Comparison of ENCODE assay signal across 13 mouse cellular contexts in genomic region chr5:124950623-124951278, GRCm38 (mm10). TPM values are rescaled to one million over a fixed set of nuclear protein-coding genes. Genes with fewer than 3 reads are reported as not detected.
DNase-seq lines count a peak whose midpoint lies in the region; ATAC-seq and TF ChIP-seq lines count a peak whose summit lies in the region.
"Had no signal": no experiment of that assay in that cellular context is flagged by ENCODE, and none has a peak within 500 bp of the region (broad histone marks: within the 10 kb centered on the region; RNA-seq: fewer than 3 reads in every experiment).

No protein-coding gene starts in this region.

- no peak overlapping the region for H3K4me3 ChIP-seq in kidney, embryonic 14.5 days (ENCODE audit: low read length)
- H3K4me3 ChIP-seq in embryonic facial prominence, embryonic 11.5 days (ENCODE audit: low read depth, low read length) = no peak overlapping the region
- no peak overlapping the region for H3K4me3 ChIP-seq in forebrain, postnatal 0 days (ENCODE audit: low read depth, low read length)
- no peak overlapping the region for H3K4me3 ChIP-seq in limb, embryonic 10.5 days
- no peak overlapping the region for H3K4me3 ChIP-seq in intestine, postnatal 0 days (ENCODE audit: low read depth, low read length)
- H3K4me3 ChIP-seq: lung, embryonic 15.5 days; megakaryocyte, embryonic 14.5 days had no signal

- no peaks in the 10 kb centered on the region for H3K36me3 ChIP-seq in kidney, embryonic 14.5 days (ENCODE audit: control insufficient read depth, insufficient read depth, low read length)
- H3K36me3 ChIP-seq in embryonic facial prominence, embryonic 11.5 days (replicated peaks; ENCODE audit: control insufficient read depth, insufficient read depth, low read depth, low read length) = no peaks in the 10 kb centered on the region
- H3K36me3 ChIP-seq in forebrain, postnatal 0 days (ENCODE audit: insufficient read depth) = no peaks in the 10 kb centered on the region
- H3K36me3 ChIP-seq in limb, embryonic 10.5 days = no peaks in the 10 kb centered on the region
- no peaks in the 10 kb centered on the region for H3K36me3 ChIP-seq in intestine, postnatal 0 days (ENCODE audit: control insufficient read depth, insufficient read depth)
- H3K36me3 ChIP-seq: lung, embryonic 15.5 days had no signal

- no peak overlapping the region for H3K4me2 ChIP-seq in kidney, embryonic 14.5 days (replicated peaks; ENCODE audit: low read depth, low read length)
- H3K4me2 ChIP-seq in embryonic facial prominence, embryonic 11.5 days (ENCODE audit: low read depth, low read length) = no peak overlapping the region
- H3K4me2 ChIP-seq in forebrain, postnatal 0 days (ENCODE audit: low read depth) = no peak overlapping the region
- no peak overlapping the region for H3K4me2 ChIP-seq in intestine, postnatal 0 days (replicated peaks; ENCODE audit: low read depth)
- H3K4me2 ChIP-seq: lung, embryonic 15.5 days had no signal

- WGBS in kidney, embryonic 14.5 days = 64% methylated on average over 13 of the region's 13 CpGs
- WGBS in embryonic facial prominence, embryonic 11.5 days = 39% methylated on average over 13 of the region's 13 CpGs
- WGBS in forebrain, postnatal 0 days = 39% methylated on average over 13 of the region's 13 CpGs
- WGBS in limb, embryonic 10.5 days = 67% methylated on average over 13 of the region's 13 CpGs
- WGBS in intestine, postnatal 0 days = 62% methylated on average over 13 of the region's 13 CpGs

- no peaks in the 10 kb centered on the region for H3K27me3 ChIP-seq in kidney, embryonic 14.5 days (ENCODE audit: control insufficient read depth, insufficient read depth, low read length)
- H3K27me3 ChIP-seq in embryonic facial prominence, embryonic 11.5 days (ENCODE audit: control insufficient read depth, insufficient read depth, low read length) = no peaks in the 10 kb centered on the region
- no peaks in the 10 kb centered on the region for H3K27me3 ChIP-seq in forebrain, postnatal 0 days (ENCODE audit: insufficient read depth, low read length)
- no peaks in the 10 kb centered on the region for H3K27me3 ChIP-seq in limb, embryonic 10.5 days (ENCODE audit: low read depth, poor library complexity, severe bottlenecking)
- no peaks in the 10 kb centered on the region for H3K27me3 ChIP-seq in intestine, postnatal 0 days (replicated peaks; ENCODE audit: control insufficient read depth, insufficient read depth, low read length)
- H3K27me3 ChIP-seq: lung, embryonic 15.5 days; Patski had no signal

- H3K9ac ChIP-seq in kidney, embryonic 14.5 days (ENCODE audit: low read depth, low read length) = no peak overlapping the region
- peak overlapping the region; percentile 22; the same call in 1 of the 2 replicates for H3K9ac ChIP-seq in embryonic facial prominence, embryonic 11.5 days (replicated peaks; ENCODE audit: low read length)
- no peak overlapping the region for H3K9ac ChIP-seq in forebrain, postnatal 0 days
- no peak overlapping the region for H3K9ac ChIP-seq in intestine, postnatal 0 days (ENCODE audit: low read depth, low read length)
- H3K9ac ChIP-seq: lung, embryonic 15.5 days had no signal

- no peaks in the 10 kb centered on the region for H3K4me1 ChIP-seq in kidney, embryonic 14.5 days (ENCODE audit: control insufficient read depth, insufficient read depth, low read length)
- H3K4me1 ChIP-seq in embryonic facial prominence, embryonic 11.5 days (ENCODE audit: control insufficient read depth, insufficient read depth, low read length) = peaks cover 3% of the 10 kb centered on the region; the same call in 1 of the 2 replicates
- H3K4me1 ChIP-seq in forebrain, postnatal 0 days (ENCODE audit: insufficient read depth) = 0 out of 2 replicates have a peak, but pooled peaks cover 9% of the 10 kb centered on the region
- peaks cover 17% of the 10 kb centered on the region for H3K4me1 ChIP-seq in limb, embryonic 10.5 days
- no peaks in the 10 kb centered on the region for H3K4me1 ChIP-seq in intestine, postnatal 0 days (replicated peaks; ENCODE audit: control insufficient read depth, insufficient read depth, low read length)

- peak; percentile 44 for DNase-seq in kidney, adult 9 months
- DNase-seq in embryonic facial prominence, embryonic 11.5 days (ENCODE audit: low spot score) = no peak
- peak; percentile 63 for DNase-seq in forebrain, postnatal 0 days
- DNase-seq in limb, embryonic 10.5 days (ENCODE audit: low spot score) = no peak
- DNase-seq in adrenal gland, postnatal 36 days = no peak
- DNase-seq in right cerebral cortex, postnatal 14 days = no peak
- DNase-seq: adrenal gland, adult 8-10 months had no signal

- no peak for ATAC-seq in kidney, embryonic 14.5 days (ENCODE audit: low FRiP score, low TSS enrichment)
- no peak for ATAC-seq in embryonic facial prominence, embryonic 11.5 days (replicated peaks; ENCODE audit: insufficient number of reproducible peaks, low FRiP score, low TSS enrichment, low read depth)
- peak; percentile 67 for ATAC-seq in forebrain, postnatal 0 days
- ATAC-seq in intestine, postnatal 0 days = no peak
- ATAC-seq: Patski had no signal

- peaks cover 9% of the 10 kb centered on the region; the same call in 1 of the 2 replicates for H3K9me3 ChIP-seq in kidney, embryonic 14.5 days (ENCODE audit: control insufficient read depth, low read length)
- no peaks in the 10 kb centered on the region for H3K9me3 ChIP-seq in embryonic facial prominence, embryonic 11.5 days (replicated peaks; ENCODE audit: control insufficient read depth, low read length)
- no peaks in the 10 kb centered on the region for H3K9me3 ChIP-seq in forebrain, postnatal 0 days (ENCODE audit: low read length)
- H3K9me3 ChIP-seq in limb, embryonic 10.5 days (replicated peaks) = no peaks in the 10 kb centered on the region
- no peaks in the 10 kb centered on the region; the same call in 1 of the 2 replicates for H3K9me3 ChIP-seq in intestine, postnatal 0 days (ENCODE audit: control insufficient read depth)
- H3K9me3 ChIP-seq: lung, embryonic 15.5 days had no signal

- TF ChIP-seq CTCF in forebrain, postnatal 0 days (IDR thresholded peaks at IDR 0.05; ENCODE audit: low read depth) = no peak
- TF ChIP-seq CTCF in intestine, postnatal 0 days (IDR thresholded peaks at IDR 0.05; ENCODE audit: low read depth) = no peak

- no peak overlapping the region; the same call in 1 of the 2 replicates for H3K27ac ChIP-seq in kidney, embryonic 14.5 days (ENCODE audit: low read depth, low read length)
- peak overlapping the region; percentile 35; the same call in 1 of the 2 replicates for H3K27ac ChIP-seq in embryonic facial prominence, embryonic 11.5 days (replicated peaks; ENCODE audit: low read depth, low read length)
- H3K27ac ChIP-seq in forebrain, postnatal 0 days (ENCODE audit: low read depth, low read length) = peak overlapping the region; percentile 57; the same call in 1 of the 2 replicates
- peak overlapping the region; percentile 50; the same call in 1 of the 2 replicates for H3K27ac ChIP-seq in limb, embryonic 10.5 days
- no peak overlapping the region for H3K27ac ChIP-seq in intestine, postnatal 0 days (ENCODE audit: low read depth, low read length)
- H3K27ac ChIP-seq: lung, embryonic 15.5 days had no signal

RNA-seq across cellular contexts. Expression of gene Rflna, which starts 52.3 kb away (rescaled TPM):
- 3.8 and 4.8 TPM in 2 replicates for polyA plus RNA-seq in kidney, embryonic 14.5 days (2014; fragmentation: Nextera tagmentation; extraction: Ambion mirVana)
- 7.2 and 10.3 TPM in 2 replicates for polyA plus RNA-seq in embryonic facial prominence, embryonic 11.5 days (2014; fragmentation: Nextera tagmentation; extraction: Ambion mirVana)
- total RNA-seq in forebrain, postnatal 0 days (2014; rRNA removed) = 3.2 and 6.2 TPM in 2 replicates
- 4.4 and 4.8 TPM in 2 replicates for polyA plus RNA-seq in forebrain, postnatal 0 days (2015; fragmentation: Nextera tagmentation; extraction: Ambion mirVana)
- 1.1 and 4.5 TPM in 2 replicates for polyA plus RNA-seq in limb, embryonic 10.5 days (2016; fragmentation: Nextera tagmentation; extraction: Ambion mirVana)
- 1 to 10 TPM; 3.2 to 7.7 TPM for total RNA-seq in adrenal gland, postnatal 36 days (2021)
- 1.5 and 1.7 TPM in 2 replicates for polyA plus RNA-seq in intestine, postnatal 0 days (2015; fragmentation: Nextera tagmentation; extraction: Ambion mirVana)
- total RNA-seq: liver, adult 2 months had no signal

Comparison
In these comparisons a context has a peak if more than half of its experiments do, and no peak if none do; other contexts are left out.
1. DNase-seq: peak in kidney, adult 9 months (single experiment) and forebrain, postnatal 0 days (single experiment); none in embryonic facial prominence, embryonic 11.5 days (single experiment), limb, embryonic 10.5 days (single experiment), adrenal gland, postnatal 36 days (0 of 2) and right cerebral cortex, postnatal 14 days (single experiment).
2. H3K27ac ChIP-seq: peak in embryonic facial prominence, embryonic 11.5 days (single experiment), forebrain, postnatal 0 days (single experiment) and limb, embryonic 10.5 days (single experiment); none in kidney, embryonic 14.5 days (single experiment) and intestine, postnatal 0 days (single experiment).